Mouse (Mus musculus): ENCODE data around the gene Med15. TPM values are rescaled to one million over a fixed set of nuclear protein-coding genes. Genes with fewer than 3 reads are reported as not detected.

Gene Med15
- polyA plus RNA-seq, 1 experiment: 194 TPM

DNA sequence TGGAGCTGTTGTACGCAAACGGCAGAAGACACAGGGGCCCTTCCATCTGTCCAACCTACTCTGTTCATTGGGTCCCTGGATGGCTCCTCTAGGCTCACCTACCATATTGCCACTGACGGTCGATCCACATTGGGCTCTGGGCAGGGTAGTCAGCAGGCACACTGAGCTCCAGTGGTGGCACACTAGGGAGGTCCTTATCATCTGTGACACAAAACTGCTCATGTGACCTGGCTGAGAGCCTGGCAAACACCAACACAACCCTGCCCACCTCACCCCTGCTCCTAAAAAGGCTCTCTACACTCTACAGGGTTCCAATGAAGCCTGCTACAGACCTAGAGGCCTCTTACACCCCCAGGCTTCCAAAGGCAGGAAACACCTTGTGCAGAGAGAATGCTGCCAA lies 80.1 kb downstream of the Med15 start:
- H3K36me3 ChIP-seq (ENCODE audit: control insufficient read depth, insufficient read depth, low read length): peaks cover 46% of the 10 kb centered on the region

GRCm38 (mm10) chr16:17650711-17651110 lies 82.0 kb downstream of the Med15 start:
- H3K4me3 ChIP-seq (ENCODE audit: low read depth, low read length): no peak overlapping the region
- no peak overlapping the region for H3K27ac ChIP-seq (ENCODE audit: insufficient read depth, low read depth, low read length)
- WGBS: 91% methylated on average over 1 of the region's 1 CpGs
- peaks cover 46% of the 10 kb centered on the region for H3K36me3 ChIP-seq (ENCODE audit: control insufficient read depth, insufficient read depth, low read length)
- H3K27me3 ChIP-seq (ENCODE audit: control insufficient read depth, insufficient read depth, low read length): no peaks in the 10 kb centered on the region
- TF ChIP-seq POLR2A (IDR thresholded peaks at IDR 0.05; ENCODE audit: low read depth, low read length) (no peak), CTCF (IDR thresholded peaks at IDR 0.05; ENCODE audit: extremely low read depth, insufficient read length, insufficient replicate concordance, low read depth, low read length) (no peak)
- H3K4me1 ChIP-seq (ENCODE audit: control insufficient read depth, insufficient read depth, insufficient read length, low read length): peaks cover 6% of the 10 kb centered on the region; the same call in 1 of the 2 replicates

More for the DNA sequence above, 80.1 kb downstream of the Med15 start:
- TF ChIP-seq CTCF (IDR thresholded peaks at IDR 0.05; ENCODE audit: extremely low read depth, insufficient read length, insufficient replicate concordance, low read depth, low read length) (no peak), POLR2A (IDR thresholded peaks at IDR 0.05; ENCODE audit: low read depth, low read length) (no peak)
- H3K4me1 ChIP-seq (ENCODE audit: control insufficient read depth, insufficient read depth, insufficient read length, low read length): peaks cover 13% of the 10 kb centered on the region; the same call in 1 of the 2 replicates
- WGBS: 84% methylated on average over 4 of the region's 4 CpGs
- no peaks in the 10 kb centered on the region for H3K27me3 ChIP-seq (ENCODE audit: control insufficient read depth, insufficient read depth, low read length)
- H3K27ac ChIP-seq (ENCODE audit: insufficient read depth, low read depth, low read length): no peak overlapping the region
- H3K4me3 ChIP-seq (ENCODE audit: low read depth, low read length): no peak overlapping the region

DNA sequence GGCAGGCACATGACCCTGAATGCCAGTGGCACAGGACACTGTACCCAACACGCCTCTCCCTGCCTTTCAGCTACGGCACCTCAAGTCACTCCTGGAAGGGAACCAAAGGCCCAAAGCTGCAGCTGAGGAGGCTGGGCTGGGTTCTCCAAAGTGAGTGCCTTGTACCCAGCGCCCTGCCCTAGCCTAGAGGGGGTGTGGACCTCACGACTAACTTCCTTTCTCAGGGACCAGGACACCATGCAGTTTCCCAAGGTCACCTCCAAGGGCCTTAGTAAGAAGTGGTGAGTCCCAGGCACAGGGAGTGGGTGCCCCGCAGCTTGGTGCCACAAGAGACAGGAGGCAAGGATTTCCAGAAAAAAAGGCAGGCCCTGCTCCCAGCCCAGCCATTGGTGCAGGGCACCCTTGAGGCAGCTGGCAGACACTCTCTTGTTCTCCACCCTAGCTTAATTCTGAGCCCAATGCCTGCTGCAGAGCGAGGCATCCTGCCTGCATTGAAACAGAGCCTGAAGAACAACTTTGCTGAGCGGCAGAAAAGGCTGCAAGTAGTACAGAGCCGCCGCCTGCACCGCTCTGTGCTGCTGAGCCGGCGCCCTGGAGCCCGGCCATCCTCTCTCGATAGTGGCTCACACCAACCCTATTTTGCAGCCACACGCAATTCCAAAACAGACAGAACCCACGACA lies 82.6 kb downstream of the Med15 start:
- peaks cover 39% of the 10 kb centered on the region for H3K36me3 ChIP-seq (ENCODE audit: control insufficient read depth, insufficient read depth, low read length)
- 83% methylated on average over 16 of the region's 16 CpGs for WGBS

DNA sequence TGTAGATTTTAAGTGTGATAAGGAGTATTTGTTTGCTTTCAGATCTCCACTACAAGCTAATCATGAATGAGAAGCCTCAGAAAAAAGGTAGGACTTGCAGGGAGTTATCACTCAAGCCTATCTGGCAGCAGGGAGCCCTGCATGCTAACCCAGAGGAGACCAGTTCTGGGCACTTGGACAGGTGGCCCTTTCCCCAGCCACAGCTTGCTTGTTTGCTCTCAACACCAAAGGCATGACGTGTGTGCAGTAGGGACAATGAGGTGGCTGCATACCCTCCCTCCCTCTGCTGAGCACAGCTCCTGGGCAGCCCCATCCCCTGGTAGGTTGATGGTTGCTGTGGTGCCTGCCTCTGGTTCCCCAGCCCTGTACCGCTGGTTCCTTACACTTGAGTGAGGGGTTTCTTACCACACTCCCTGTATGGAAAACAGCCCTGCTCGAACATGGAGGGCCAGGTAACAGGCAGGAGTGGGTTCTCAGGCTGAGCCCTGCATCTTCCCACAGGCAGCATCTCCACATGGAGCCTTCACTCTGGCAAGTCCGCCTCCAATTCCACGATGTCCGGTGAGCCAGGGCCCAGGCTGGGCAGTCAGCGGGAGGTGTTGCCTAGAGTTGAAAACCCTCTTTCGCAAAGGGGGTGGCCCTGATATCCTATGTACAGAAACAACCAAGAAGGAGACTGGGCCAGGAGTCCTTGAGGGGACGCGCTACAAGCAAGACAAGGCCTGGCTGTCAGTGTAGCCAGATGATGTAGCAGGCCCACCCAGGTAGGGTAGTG lies 84.9 kb downstream of the Med15 start:
- Histone ChIP-seq H3K27me3 (ENCODE audit: control insufficient read depth, insufficient read depth, low read length) (no peaks in the 10 kb centered on the region), H3K36me3 (ENCODE audit: control insufficient read depth, insufficient read depth, low read length) (peaks cover 27% of the 10 kb centered on the region), H3K27ac (ENCODE audit: insufficient read depth, low read depth, low read length) (no peak overlapping the region), H3K4me1 (ENCODE audit: control insufficient read depth, insufficient read depth, insufficient read length, low read length) (peaks cover 6% of the 10 kb centered on the region; the same call in 1 of the 2 replicates), H3K4me3 (ENCODE audit: low read depth, low read length) (no peak overlapping the region)
- TF ChIP-seq CTCF (IDR thresholded peaks at IDR 0.05; ENCODE audit: extremely low read depth, insufficient read length, insufficient replicate concordance, low read depth, low read length) (no peak), POLR2A (IDR thresholded peaks at IDR 0.05; ENCODE audit: low read depth, low read length) (no peak)
- WGBS: 98% methylated on average over 10 of the region's 10 CpGs

More for the DNA sequence above, 82.6 kb downstream of the Med15 start:
- H3K27me3 ChIP-seq (ENCODE audit: control insufficient read depth, insufficient read depth, low read length): no peaks in the 10 kb centered on the region
- no peak overlapping the region for H3K27ac ChIP-seq (ENCODE audit: insufficient read depth, low read depth, low read length)
- H3K4me3 ChIP-seq (ENCODE audit: low read depth, low read length): no peak overlapping the region
- TF ChIP-seq CTCF (IDR thresholded peaks at IDR 0.05; ENCODE audit: extremely low read depth, insufficient read length, insufficient replicate concordance, low read depth, low read length): no peak
- TF ChIP-seq POLR2A (IDR thresholded peaks at IDR 0.05; ENCODE audit: low read depth, low read length): no peak
- H3K4me1 ChIP-seq (ENCODE audit: control insufficient read depth, insufficient read depth, insufficient read length, low read length): peaks cover 6% of the 10 kb centered on the region; the same call in 1 of the 2 replicates

GRCm38 (mm10) chr16:17647156-17647555 lies 85.5 kb downstream of the Med15 start:
- WGBS: 44% methylated on average over 1 of the region's 1 CpGs
- Histone ChIP-seq H3K27me3 (ENCODE audit: control insufficient read depth, insufficient read depth, low read length) (no peaks in the 10 kb centered on the region), H3K4me1 (ENCODE audit: control insufficient read depth, insufficient read depth, insufficient read length, low read length) (peaks cover 6% of the 10 kb centered on the region; the same call in 1 of the 2 replicates), H3K4me3 (ENCODE audit: low read depth, low read length) (no peak overlapping the region), H3K36me3 (ENCODE audit: control insufficient read depth, insufficient read depth, low read length) (peaks cover 27% of the 10 kb centered on the region), H3K27ac (ENCODE audit: insufficient read depth, low read depth, low read length) (no peak overlapping the region)
- TF ChIP-seq POLR2A (IDR thresholded peaks at IDR 0.05; ENCODE audit: low read depth, low read length) (no peak), CTCF (IDR thresholded peaks at IDR 0.05; ENCODE audit: extremely low read depth, insufficient read length, insufficient replicate concordance, low read depth, low read length) (no peak)

- 3% methylated on average over 65 of the region's 65 CpGs for WGBS
- TF ChIP-seq POLR2A (IDR thresholded peaks at IDR 0.05; ENCODE audit: low read depth, low read length): no peak
- TF ChIP-seq CTCF (IDR thresholded peaks at IDR 0.05; ENCODE audit: extremely low read depth, insufficient read length, insufficient replicate concordance, low read depth, low read length): no peak
- Histone ChIP-seq H3K4me3 (ENCODE audit: low read depth, low read length) (peak within 1 kb of the TSS; percentile 56), H3K27me3 (ENCODE audit: control insufficient read depth, insufficient read depth, low read length) (no peaks in the 10 kb centered on the region), H3K27ac (ENCODE audit: insufficient read depth, low read depth, low read length) (no peak within 1 kb of the TSS), H3K36me3 (ENCODE audit: control insufficient read depth, insufficient read depth, low read length) (peaks cover 22% of the 10 kb centered on the region), H3K4me1 (ENCODE audit: control insufficient read depth, insufficient read depth, insufficient read length, low read length) (peaks cover 6% of the 10 kb centered on the region; the same call in 1 of the 2 replicates)
Observed at GRCm38 (mm10) chr16:17646310-17647114, 86.2 kb downstream of the Med15 start, which contains the start of gene Ccdc74a. TSS of gene Ccdc74a (plus strand) at chr16:17646470.
